Mouse (Mus musculus): ENCODE measurements around the gene Ephb2.

DNA sequence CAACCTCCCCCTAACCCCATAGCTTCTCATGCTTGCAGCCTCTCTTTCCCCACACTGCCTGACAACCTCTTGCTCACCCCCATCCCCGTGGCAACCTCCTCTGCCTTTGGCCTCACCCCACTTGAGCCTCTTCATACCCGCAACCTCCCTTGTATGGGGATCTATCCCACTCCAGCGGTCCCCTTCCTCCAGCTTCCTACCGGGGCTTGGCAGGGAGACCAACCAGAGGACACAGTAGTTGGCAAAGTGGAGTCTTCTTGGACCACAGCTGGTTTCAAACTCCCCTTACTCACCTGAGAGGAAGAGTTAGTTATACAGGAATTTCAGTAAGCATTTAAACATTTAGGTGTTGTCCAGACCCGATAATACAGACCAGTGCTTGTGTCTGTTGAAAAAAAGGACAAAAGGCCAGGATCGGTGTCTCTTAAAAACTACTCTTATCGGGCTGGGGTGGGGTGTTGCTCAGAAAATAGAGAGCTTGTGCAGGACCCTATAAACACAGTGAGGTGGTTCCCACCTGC is 197.5 kb downstream of the Ephb2 start:
- TF ChIP-seq CTCF (IDR thresholded peaks at IDR 0.05; ENCODE audit: extremely low read depth, insufficient read length, insufficient replicate concordance, low read depth, low read length) (no peak), POLR2A (IDR thresholded peaks at IDR 0.05; ENCODE audit: low read depth, low read length) (no peak)

All from small intestine, adult 2 months (tissue).